Mouse (Mus musculus): ENCODE measurements at regions not wholly inside any gene's neighbourhood (a gene's known extent, or its start where the extent isn't known, plus 50 kb on each side); places are given as distances from the start of the nearest gene placed in this dataset.
A peak's percentile ranks its signal among the peaks of the same experiment; 100 is the strongest.
"Not testable (repeated sequence)": the region's sequence is repeated elsewhere in the genome, so short reads cannot be mapped to it uniquely, and the experiment has no call there.

GRCm38 (mm10) chr4:22131751-22132736 lies 200.9 kb downstream of the Faxc start:
- DNase-seq (ENCODE audit: low spot score), result peak; percentile 42

GRCm38 (mm10) chr4:22133547-22134495 lies 202.7 kb downstream of the Faxc start:
- DNase-seq (ENCODE audit: low spot score), result no peak

GRCm38 (mm10) chr4:22140122-22140521 lies 209.0 kb downstream of the Faxc start:
- no peak for DNase-seq (ENCODE audit: low spot score)

- DNase-seq (ENCODE audit: low spot score), result no peak
Measured at GRCm38 (mm10) chr4:22143546-22143945, 212.4 kb downstream of the Faxc start.

GRCm38 (mm10) chr4:22144834-22145233 lies 212.5 kb upstream of the Fbxl4 start:
- not testable (repeated sequence) for DNase-seq (ENCODE audit: low spot score)

GRCm38 (mm10) chr4:22146648-22147409 lies 210.5 kb upstream of the Fbxl4 start:
- DNase-seq (ENCODE audit: low spot score), result no peak

GRCm38 (mm10) chr4:22151899-22152493 lies 205.3 kb upstream of the Fbxl4 start:
- DNase-seq (ENCODE audit: low spot score), result no peak

- no peak for DNase-seq (ENCODE audit: low spot score)
Measured at GRCm38 (mm10) chr4:22152971-22153544, 204.3 kb upstream of the Fbxl4 start.

GRCm38 (mm10) chr4:22153620-22154019 lies 203.7 kb upstream of the Fbxl4 start:
- DNase-seq (ENCODE audit: low spot score), result no peak

GRCm38 (mm10) chr4:22186422-22186821 lies 170.9 kb upstream of the Fbxl4 start:
- no peak for DNase-seq (ENCODE audit: low spot score)

GRCm38 (mm10) chr4:22188141-22189006 lies 169.0 kb upstream of the Fbxl4 start:
- DNase-seq (ENCODE audit: low spot score), result no peak

- no peak for DNase-seq (ENCODE audit: low spot score)
Measured at GRCm38 (mm10) chr4:22196501-22196900, 160.8 kb upstream of the Fbxl4 start.

- DNase-seq (ENCODE audit: low spot score), result no peak
Measured at GRCm38 (mm10) chr4:22208531-22208930, 148.8 kb upstream of the Fbxl4 start.

GRCm38 (mm10) chr4:22237640-22238039 lies 119.7 kb upstream of the Fbxl4 start:
- no peak for DNase-seq (ENCODE audit: low spot score)

- not testable (repeated sequence) for DNase-seq (ENCODE audit: low spot score)
Measured at GRCm38 (mm10) chr4:22250276-22250675, 107.1 kb upstream of the Fbxl4 start.

GRCm38 (mm10) chr4:22263903-22264302 lies 93.4 kb upstream of the Fbxl4 start:
- DNase-seq (ENCODE audit: low spot score), result no peak

GRCm38 (mm10) chr4:22269064-22269463 lies 88.3 kb upstream of the Fbxl4 start:
- no peak for DNase-seq (ENCODE audit: low spot score)

GRCm38 (mm10) chr4:22274178-22274577 lies 83.2 kb upstream of the Fbxl4 start:
- DNase-seq (ENCODE audit: low spot score), result no peak

GRCm38 (mm10) chr4:22282536-22283323 lies 74.6 kb upstream of the Fbxl4 start:
- no peak for DNase-seq (ENCODE audit: low spot score)
